Mouse (Mus musculus) ES-E14 (cell line): ENCODE measurements around the gene Kdm7a.

Experiments
- MAFK ChIP-seq: IDR thresholded peaks from 2 replicates; pipeline ENCODE4 v1.6.1; 2014; ENCODE audit warnings: mild to moderate bottlenecking, low read depth, low read length, inconsistent platforms; ENCODE audit not compliant: insufficient read depth
- ZC3H11A ChIP-seq: IDR thresholded peaks from 2 replicates; pipeline ENCODE4 v1.6.1; 2012; ENCODE audit warnings: low read depth, mild to moderate bottlenecking, inconsistent platforms, low read length, borderline replicate concordance

DNA sequence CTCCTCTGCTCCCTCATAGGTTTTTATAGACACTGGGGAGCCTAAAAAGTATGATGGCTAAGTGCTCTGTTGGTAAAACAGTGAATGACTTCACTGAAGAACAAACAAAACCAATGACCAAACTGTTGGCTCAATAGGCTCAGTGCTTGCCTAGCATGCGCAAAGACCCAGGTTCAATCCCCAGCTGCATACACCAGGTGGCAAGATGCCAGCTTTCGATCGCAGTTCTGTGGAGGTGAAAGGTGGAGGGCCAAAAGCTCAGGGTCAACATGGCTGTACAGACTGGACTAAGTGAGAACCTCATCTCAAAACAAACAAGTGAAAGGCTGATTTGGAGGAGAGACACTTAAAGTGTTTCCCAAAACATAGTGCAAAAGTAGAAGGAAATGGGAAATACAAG, 10.5 kb upstream of the Kdm7a start:
- TF ChIP-seq ZC3H11A (no peak), MAFK (no peak)
